Mouse (Mus musculus) gonadal fat pad, adult 2 months (tissue): Measurements from ENCODE around the gene Ncln. TPM values are rescaled to one million over a fixed set of nuclear protein-coding genes. Genes with fewer than 3 reads are reported as not detected.

Experiments used
- DNase-seq: peaks from one replicate; pipeline ENCODE4 v3.0.0-alpha.2; 2012; ENCODE audit warnings: low read depth
- polyA plus RNA-seq: library from polyadenylated mRNA; depleted of rRNA; stranded (reverse); fragments of >200 nt; gene quantifications from 2 replicates; pipeline ENCODE4 v1.2.3, GENCODE M21; 2012

Gene Ncln
- polyA plus RNA-seq, 1 experiment = 131 TPM

DNA sequence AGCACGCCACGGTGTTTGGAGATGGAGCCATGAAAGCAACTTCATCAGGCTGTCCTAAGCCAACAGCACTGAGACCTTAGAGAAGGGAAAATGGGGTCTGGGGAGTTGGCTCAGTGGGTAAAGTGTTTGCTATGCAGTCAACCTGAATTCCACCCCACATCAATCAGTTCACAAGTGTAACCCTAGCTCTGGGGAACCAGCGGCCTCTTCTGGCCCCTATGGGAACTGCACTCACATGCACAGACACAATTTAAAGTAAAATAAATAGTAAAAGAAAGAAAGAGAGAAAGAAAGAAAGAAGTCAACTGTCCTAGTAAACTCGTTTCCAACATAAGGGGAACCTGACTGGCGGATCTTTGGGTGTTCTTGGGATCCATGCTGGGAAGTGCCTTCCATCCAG is 17.6 kb upstream of the Ncln start:
- no peak for DNase-seq

DNA sequence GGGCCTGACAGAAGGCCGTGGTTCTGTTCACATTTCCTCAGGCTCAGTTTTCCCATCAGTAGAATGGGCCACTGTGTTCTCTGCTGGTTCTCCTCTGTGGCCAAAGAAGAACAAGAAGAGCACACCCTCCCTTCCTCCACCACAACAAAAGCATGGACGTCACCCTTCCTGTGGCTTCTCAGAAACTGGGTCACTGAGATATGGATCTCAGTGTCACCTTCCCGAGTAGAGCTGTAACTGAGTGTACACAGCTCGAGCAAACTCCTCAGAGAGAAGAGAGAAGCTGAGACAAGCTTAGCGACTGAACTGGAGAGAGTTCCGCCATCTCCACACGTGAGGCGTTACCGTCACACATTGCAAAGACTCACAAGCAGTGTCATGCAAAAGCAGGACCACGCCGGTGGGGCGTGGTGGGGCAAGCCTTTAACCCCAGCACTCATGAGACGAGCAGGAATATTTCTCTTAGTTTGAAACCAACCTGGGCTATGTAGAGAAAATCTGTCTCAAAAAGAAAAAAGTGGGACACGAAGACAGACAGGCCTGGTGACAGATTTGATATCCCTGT is 14.1 kb upstream of the Ncln start:
- no peak for DNase-seq

- DNase-seq = no peak
Observed at GRCm38 (mm10) chr10:81507691-81508489, 11.7 kb upstream of the Ncln start.

DNA sequence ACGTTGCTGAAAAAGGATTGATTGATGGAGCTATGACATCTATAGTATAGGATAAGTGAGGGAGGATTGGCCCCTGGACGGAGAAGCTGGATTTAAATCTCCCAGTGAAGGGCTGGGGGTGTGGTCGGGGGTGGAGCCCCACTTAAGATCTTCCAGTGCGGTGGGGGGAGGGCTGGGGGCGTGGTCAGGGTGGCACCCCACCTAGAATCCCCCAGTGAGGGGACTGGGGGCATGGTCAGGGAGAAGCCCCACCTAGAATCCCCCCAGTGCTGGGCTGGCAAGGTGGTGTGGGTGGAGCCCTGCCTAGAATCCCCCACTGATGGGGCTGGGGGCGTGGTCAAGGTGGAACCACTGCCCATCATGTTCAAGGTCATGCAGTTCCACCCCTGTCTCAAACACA is 10.9 kb upstream of the Ncln start:
- no peak for DNase-seq

GRCm38 (mm10) chr10:81505016-81505664 is 8.9 kb upstream of the Ncln start:
- no peak for DNase-seq

DNA sequence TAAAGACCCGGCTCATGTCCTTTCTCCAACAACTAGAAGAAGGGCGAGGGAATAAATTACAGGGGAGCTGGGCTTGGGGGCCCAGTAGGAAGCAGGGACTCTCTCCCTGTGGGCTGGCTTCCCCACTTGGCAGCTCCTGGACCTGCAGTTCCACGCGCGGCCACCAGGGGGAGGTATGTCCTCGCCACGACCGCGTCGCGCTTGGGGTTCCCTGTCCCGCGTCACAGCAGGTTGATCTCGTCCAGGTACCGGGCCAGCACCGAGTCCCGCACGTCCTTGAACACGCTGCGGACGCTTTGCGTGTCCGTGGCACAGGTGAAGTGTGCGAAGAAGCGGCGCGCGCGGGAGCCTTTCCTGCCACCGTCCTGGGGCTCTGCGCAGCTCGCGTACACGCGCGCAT is 6.5 kb upstream of the Ncln start:
- DNase-seq = no peak

- no peak for DNase-seq
Observed at GRCm38 (mm10) chr10:81501863-81502262, 5.7 kb upstream of the Ncln start.

- DNase-seq = no peak
Observed at GRCm38 (mm10) chr10:81500032-81500431, 3.8 kb upstream of the Ncln start, which contains the start of gene S1pr4. S1pr4 (minus strand) TSS chr10:81500132.

- DNase-seq = no peak
Observed at GRCm38 (mm10) chr10:81499250-81499901, 3.2 kb upstream of the Ncln start.

DNA sequence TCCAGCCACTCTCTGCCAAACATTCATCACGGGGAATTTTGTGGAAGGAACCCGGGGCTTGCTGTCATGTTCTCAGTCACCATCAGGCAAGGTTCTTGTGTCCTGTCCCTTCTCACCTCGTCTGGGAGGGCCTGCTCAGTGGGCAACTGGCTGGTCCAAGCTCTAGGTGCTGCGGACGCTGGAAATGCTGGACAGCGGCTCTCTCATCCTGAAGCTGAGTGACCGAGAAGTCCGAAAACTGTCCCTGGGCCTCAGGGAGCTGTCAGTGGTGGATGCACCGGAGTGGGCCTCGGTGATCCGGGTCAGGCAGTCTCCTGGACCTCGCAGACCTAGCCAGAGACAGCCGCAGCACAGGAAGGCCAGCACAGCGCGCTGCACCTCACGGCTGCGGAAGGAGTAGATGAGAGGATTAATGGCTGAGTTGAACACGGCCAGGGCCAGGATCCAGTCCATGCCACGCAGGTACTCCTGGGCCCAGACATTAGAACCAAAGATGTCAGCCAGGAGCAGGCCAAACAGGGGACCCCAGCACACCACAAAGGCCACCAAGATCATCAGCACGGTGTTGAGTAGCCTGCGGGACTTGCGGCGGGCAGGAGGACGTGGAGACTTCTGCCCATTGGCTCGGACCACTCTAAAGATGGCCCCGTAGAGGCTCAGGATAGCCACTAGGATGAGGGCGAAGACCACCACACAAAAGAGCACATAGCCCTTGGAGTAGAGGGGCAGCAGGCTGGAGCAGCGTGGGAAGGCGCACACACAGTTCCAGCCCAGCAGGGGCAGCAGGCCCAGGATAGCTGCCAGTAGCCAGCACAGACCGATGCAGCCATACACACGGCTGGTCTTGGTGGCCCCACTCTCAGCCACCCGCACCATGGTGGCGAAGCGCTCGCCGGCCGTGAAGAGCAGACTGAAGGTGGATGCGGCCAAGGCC is 2.4 kb upstream of the Ncln start:
- DNase-seq = no peak

GRCm38 (mm10) chr10:81497401-81498270 is 1.4 kb upstream of the Ncln start:
- DNase-seq = no peak

DNA sequence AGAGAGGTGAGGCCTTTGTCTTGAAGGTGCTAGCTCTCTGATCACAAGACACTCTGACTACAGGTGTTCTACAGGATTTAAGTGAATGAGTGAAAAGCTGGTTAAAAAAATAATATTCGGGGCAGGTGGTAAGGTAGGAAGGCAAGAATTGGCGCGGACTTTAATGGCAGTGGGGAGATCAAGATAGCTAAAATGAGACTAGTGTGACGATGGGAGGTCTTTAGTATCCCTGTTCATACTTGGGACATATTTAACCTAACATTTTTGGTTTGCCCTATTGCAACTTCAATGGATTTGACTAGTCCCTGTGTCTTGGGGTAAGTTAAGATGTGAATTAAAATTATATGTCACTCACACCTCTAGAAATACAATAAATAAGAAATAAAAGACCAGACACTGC is 777 bp upstream of the Ncln start:
- DNase-seq = no peak

GRCm38 (mm10) chr10:81495616-81496263 is 452 bp downstream of the Ncln start:
- no peak for DNase-seq

DNA sequence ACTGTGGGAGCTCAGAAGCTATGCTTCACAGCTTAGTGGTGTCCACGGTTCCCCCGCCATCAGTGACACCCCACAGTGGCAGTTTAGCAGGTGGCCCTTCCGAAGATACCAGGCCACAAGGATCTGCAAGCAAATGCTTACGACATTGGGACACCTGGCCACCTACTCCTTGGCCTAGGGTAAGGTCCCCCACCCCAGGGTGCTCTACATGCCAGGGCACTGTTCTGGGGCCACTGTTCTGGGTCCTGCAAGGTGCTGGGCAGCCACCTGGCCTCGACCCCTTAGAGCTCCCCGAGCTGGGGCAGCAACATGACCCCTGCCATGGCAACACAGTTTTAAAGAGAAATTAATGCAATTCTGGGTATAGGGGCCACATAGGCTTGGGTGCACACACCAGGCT is 1.0 kb downstream of the Ncln start:
- DNase-seq = no peak

- no peak for DNase-seq
Observed at GRCm38 (mm10) chr10:81494260-81495041, 1.7 kb downstream of the Ncln start.

- DNase-seq = no peak
Observed at GRCm38 (mm10) chr10:81493601-81494220, 2.5 kb downstream of the Ncln start.

DNA sequence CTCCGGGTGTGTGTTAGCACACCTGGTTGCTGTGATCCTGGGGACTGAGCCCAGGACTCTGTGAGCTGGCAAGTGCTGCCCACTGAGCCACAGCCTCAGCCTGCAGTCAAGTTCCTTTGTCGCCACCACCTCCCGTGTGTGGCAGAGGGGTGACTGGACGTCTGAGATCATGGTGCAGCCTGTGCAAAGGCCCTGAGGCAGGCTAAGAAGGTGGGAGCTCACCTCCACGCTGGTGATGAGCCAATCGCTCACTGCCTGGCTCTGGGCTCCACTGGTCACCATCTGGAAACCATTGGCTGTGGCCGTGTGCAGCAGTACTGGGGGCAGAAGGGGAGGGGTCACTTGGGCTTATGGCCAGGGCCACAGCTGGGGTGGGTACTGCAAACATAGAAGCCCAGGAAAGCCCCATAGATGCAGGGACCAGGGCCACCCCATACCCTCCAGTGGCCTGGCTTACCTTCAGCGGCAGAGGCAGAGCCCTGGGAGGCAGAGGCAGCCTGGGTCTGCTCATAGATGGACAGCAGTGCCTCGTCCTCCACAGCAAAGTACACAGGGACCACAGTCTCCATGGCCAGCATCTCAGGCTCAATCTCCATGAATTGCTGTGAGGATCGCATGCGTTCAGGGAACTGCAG is 3.5 kb downstream of the Ncln start:
- no peak for DNase-seq

GRCm38 (mm10) chr10:81491018-81491417 is 5.2 kb downstream of the Ncln start:
- DNase-seq = no peak
